Mouse (Mus musculus) layer of hippocampus, adult 2 months (tissue): Measurements from ENCODE around the gene Tusc2. TPM values are rescaled to one million over a fixed set of nuclear protein-coding genes. Genes with fewer than 3 reads are reported as not detected.

Source experiments
- DNase-seq, 2 experiments: peaks; one replicate each; pipeline ENCODE4 v3.0.0; 2022; ENCODE audit warnings: low spot score in 2 of 2
- H3K27ac ChIP-seq: fragments of 200-600 bp; 2 replicates; pipeline ENCODE4 v1.8.1; 2022
- H3K4me3 ChIP-seq: fragments of 200-600 bp; 2 replicates; pipeline ENCODE4 v1.8.1; 2022; ENCODE audit warnings: mild to moderate bottlenecking
- CTCF ChIP-seq: fragments of 200-600 bp; conservative IDR thresholded peaks from 2 replicates; pipeline ENCODE4 v1.8.1; 2022; ENCODE audit warnings: antibody characterized with exemption, mild to moderate bottlenecking, moderate library complexity
- total RNA-seq, 2 experiments: library from RNA; stranded (reverse); gene quantifications; 2 replicates each; pipeline ENCODE4 v1.2.3; 2021

Tusc2 gene
- total RNA-seq, 2 experiments from 2014 or later: 77.2 to 83.1 TPM

DNA sequence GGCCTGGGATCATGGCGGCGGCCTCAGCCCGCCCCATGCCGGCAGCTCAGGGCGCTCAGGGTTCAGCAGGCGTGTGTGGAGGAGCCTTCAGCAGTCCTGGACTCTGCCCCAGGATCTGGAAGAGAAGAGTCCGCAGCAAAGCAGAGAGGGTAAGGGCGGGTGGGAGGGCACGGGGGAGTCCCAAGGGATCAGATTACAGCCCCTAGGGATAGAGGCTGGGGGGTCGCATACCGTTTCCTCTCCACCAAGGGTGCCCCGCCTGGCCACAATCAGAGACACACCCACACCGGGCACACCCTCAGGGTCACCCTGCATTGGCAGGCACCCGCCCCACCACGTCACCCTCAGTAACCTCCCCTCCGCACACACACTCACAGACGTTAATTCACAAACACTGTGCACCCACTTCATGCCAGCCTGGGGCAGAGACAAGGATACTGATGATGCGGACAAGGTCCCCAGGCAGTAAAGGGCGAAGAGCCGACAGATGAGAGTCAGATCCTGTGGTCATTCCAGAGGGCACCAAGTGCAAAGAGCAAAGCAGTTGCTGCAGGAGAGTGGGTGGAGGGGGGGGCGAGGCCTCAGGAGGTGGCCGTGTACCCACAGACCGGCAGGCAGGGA is 42.1 kb downstream of the Tusc2 start:
- no peak overlapping the region for H3K4me3 ChIP-seq
- TF ChIP-seq CTCF: no peak
- DNase-seq: no peak
- H3K27ac ChIP-seq: no peak overlapping the region

- H3K4me3 ChIP-seq: no peak overlapping the region
- no peak overlapping the region for H3K27ac ChIP-seq
- DNase-seq: no peak
- no peak for TF ChIP-seq CTCF
Measured at GRCm38 (mm10) chr9:107606591-107606990, 43.5 kb downstream of the Tusc2 start.

- Histone ChIP-seq H3K4me3 (no peak overlapping the region), H3K27ac (no peak overlapping the region)
- no peak for DNase-seq
- no peak for TF ChIP-seq CTCF
Measured at GRCm38 (mm10) chr9:107607036-107607435, 44.0 kb downstream of the Tusc2 start.

DNA sequence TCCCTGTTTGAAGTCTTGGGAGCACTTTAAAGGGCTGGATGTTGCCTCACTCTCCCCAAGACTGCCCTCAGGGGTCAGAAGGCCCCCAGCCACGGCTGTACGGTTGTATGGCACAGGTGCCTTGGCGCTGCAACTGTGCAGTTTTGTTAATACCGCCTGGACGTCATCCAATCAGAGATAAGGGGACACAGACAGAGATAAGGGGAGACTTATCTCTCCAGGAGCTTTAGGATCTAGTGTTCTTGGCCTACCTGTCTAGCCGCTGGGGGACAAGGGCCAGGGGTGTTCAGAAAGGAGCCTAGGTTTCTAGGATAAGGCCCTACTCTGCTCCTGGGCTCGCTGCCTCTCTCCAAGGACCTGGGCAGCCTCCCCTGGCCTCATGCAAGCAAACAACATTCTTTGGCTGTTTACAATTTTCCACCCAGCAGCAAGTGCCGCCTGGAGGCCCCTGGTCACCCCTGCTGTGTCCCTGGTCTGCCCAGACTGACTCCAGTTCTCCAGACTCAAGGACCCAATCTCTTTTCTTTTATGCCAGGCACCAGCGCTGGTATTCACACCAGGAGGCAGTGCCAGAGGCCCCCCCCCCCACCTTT is 44.7 kb downstream of the Tusc2 start:
- TF ChIP-seq CTCF: no peak
- DNase-seq: no peak
- Histone ChIP-seq H3K27ac (peak overlapping the region; percentile 36; the same call in 1 of the 2 replicates), H3K4me3 (no peak overlapping the region)

- Histone ChIP-seq H3K4me3 (no peak within 1 kb of the TSS), H3K27ac (no peak within 1 kb of the TSS)
- TF ChIP-seq CTCF: no peak
- DNase-seq: no peak
Measured at GRCm38 (mm10) chr9:107608741-107609432, 45.8 kb downstream of the Tusc2 start, which contains the start of gene Sema3b. Sema3b (minus strand) TSS chr9:107609229.

DNA sequence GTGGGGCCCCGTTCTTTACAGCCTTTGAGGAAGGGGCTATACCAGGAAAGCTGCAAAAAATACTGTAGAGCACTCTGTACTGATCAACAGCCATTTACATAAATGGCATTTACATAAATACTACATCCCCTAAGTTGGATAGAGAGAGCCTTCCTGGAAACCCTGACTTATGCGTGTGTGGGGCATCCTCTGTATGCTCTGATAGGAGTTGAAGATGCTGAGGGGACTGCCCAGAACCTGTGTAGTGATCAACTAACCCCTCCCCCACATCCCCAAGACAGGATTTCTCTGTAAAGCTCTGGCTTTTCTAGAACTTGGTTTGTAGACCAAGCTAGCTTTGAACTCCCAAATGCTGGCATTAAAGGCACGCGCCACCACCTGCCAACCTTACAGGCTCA is 46.4 kb downstream of the Tusc2 start:
- TF ChIP-seq CTCF: no peak
- Histone ChIP-seq H3K27ac (no peak overlapping the region), H3K4me3 (no peak overlapping the region)
- DNase-seq: no peak

DNA sequence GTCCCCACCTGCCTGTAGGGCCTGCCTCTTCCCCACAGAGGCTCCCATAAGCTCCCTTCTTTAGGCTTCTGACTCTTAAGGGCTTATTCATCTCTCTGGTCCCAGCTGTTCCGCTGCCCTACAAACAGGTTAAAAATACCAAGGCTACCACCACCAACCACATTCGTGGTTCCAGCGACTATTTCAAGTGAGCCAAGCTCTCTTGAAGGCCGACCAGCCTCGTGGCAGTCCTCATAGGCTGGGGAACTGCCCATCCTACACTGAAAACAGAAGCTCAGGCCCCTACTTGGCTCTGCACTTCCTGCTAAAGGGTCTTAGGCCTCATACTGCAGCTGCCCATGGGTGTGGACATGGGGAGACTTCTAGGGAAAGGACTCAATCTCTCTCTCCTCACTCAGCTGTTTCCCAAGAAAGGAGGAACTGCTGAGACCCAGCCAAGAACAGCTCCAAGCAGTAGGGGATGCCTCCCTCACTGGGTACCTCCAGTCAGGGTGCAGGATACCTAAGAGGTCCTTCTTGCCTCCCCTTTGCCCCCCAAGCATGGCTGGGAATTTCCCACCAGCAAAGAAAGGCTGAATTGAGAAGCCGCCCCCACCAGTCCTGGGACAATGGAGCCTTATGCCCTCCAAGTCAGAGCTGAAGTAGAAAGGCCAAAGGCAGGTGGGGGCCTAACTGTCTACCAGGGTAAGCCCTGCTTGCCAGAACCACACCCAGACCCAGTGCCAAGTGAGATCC is 48.6 kb downstream of the Tusc2 start:
- peak overlapping the region; percentile 64 for H3K4me3 ChIP-seq
- no peak for TF ChIP-seq CTCF
- peak overlapping the region; percentile 98 for H3K27ac ChIP-seq
- DNase-seq: no peak

- H3K27ac ChIP-seq: peak overlapping the region; percentile 98
- TF ChIP-seq CTCF: peak; percentile 83
- peak; percentile 97 to 100 for DNase-seq
- H3K4me3 ChIP-seq: peak overlapping the region; percentile 64
Measured at GRCm38 (mm10) chr9:107612191-107612944, 49.3 kb downstream of the Tusc2 start.

- Histone ChIP-seq H3K4me3 (peak overlapping the region; percentile 64), H3K27ac (peak overlapping the region; percentile 98)
- peak; percentile 25 for TF ChIP-seq CTCF
- DNase-seq: no peak
Measured at GRCm38 (mm10) chr9:107612945-107613569, 50.0 kb downstream of the Tusc2 start.

- DNase-seq: no peak
- no peak for TF ChIP-seq CTCF
- Histone ChIP-seq H3K4me3 (no peak overlapping the region), H3K27ac (no peak overlapping the region; the same call in 1 of the 2 replicates)
Measured at GRCm38 (mm10) chr9:107615035-107615434, 52.0 kb downstream of the Tusc2 start.

Other genes with a start within 250 kb of the Tusc2 start
- gene Hemk1, start 224.9 kb upstream of the Tusc2 start, total RNA-seq: 10 to 100 TPM; 15.9 to 21.4 TPM
- gene 6430571L13Rik, start 222.7 kb upstream of the Tusc2 start, total RNA-seq: 1 to 10 TPM; 2.5 to 2.9 TPM
- 10 to 100 TPM; 18.1 to 19.3 TPM for gene Cacna2d2, start 163.6 kb upstream of the Tusc2 start, total RNA-seq
- 10 to 100 TPM; 35.8 to 41.0 TPM for gene Tmem115, start 29.3 kb upstream of the Tusc2 start, total RNA-seq
- gene Cyb561d2, start 21.1 kb upstream of the Tusc2 start, total RNA-seq: 10 to 100 TPM; 13.8 to 15.3 TPM
- gene Nprl2, start 21.0 kb upstream of the Tusc2 start, total RNA-seq: 10 to 100 TPM; 44.2 to 45.2 TPM
- gene Zmynd10, start 16.0 kb upstream of the Tusc2 start, total RNA-seq: 1 to 10 TPM; 4.7 to 5.7 TPM
- 10 to 100 TPM; 16.2 to 17.6 TPM for gene Rassf1, start 11.7 kb upstream of the Tusc2 start, total RNA-seq
- 10 to 100 TPM; 11.5 to 16.9 TPM for gene Hyal2, start 4.7 kb downstream of the Tusc2 start, total RNA-seq
- 1 to 10 TPM; 6.9 to 7.6 TPM for gene Hyal1, start 13.7 kb downstream of the Tusc2 start, total RNA-seq
- 10 to 100 TPM; 10.9 to 12.6 TPM for gene Naa80, start 15.6 kb downstream of the Tusc2 start, total RNA-seq
- gene Hyal3, start 17.6 kb downstream of the Tusc2 start, total RNA-seq: 1 to 10 TPM; 2.0 to 2.1 TPM
- gene Ifrd2, start 24.4 kb downstream of the Tusc2 start, total RNA-seq: 10 to 100 TPM; 13.7 to 15.2 TPM
- gene Sema3b, start 46.0 kb downstream of the Tusc2 start, total RNA-seq: 1 to 10 TPM; 1.9 to 2.2 TPM
- gene Gnai2, start 72.1 kb downstream of the Tusc2 start, total RNA-seq: 100 to 1,000 TPM; 208 to 222 TPM
- 10 to 100 TPM; 55.7 to 65.0 TPM for gene Slc38a3, start 106.3 kb downstream of the Tusc2 start, total RNA-seq
- gene Gnat1, start 116.5 kb downstream of the Tusc2 start, total RNA-seq: under 1 TPM in 1 of 2 experiments, not detected in 1; 0.17 TPM
- gene Sema3f, start 147.2 kb downstream of the Tusc2 start, total RNA-seq: 1 to 10 TPM; 2.8 to 3.5 TPM
- 100 to 1,000 TPM; 141 to 159 TPM for gene Rbm5, start 207.7 kb downstream of the Tusc2 start, total RNA-seq